Mouse (Mus musculus): Measurements from ENCODE around the gene Stx16.

DNA sequence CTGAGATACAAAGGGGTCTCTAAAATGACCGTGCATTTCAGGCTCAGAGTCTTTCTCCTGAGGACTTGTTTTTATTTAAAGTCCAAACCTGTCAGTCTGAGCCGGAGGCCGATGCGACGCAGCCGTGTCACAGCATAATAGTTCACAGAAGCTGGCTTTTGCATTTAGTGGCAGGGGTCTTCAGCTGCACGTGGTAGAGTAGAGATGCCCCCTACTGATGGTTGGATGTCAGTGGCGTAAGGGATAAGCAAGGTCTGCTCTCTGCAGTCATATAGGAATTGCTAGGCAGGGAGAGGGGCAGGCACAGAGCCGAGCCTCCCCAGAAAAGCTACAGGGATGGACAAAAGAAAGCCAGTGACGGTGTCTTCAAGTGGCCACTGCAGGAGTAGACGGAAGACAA lies 42.0 kb downstream of the Stx16 start:
- TF ChIP-seq EP300 (optimal IDR thresholded peaks at IDR 0.05) (no peak), CTCF (IDR thresholded peaks at IDR 0.05; ENCODE audit: low read depth) (peak; percentile 34; the same call in 1 of the 2 replicates)

All from stomach, postnatal 0 days (tissue).